Mouse (Mus musculus) cerebellum, adult 2 months (tissue): ENCODE results near the gene Ptgr2. TPM values are rescaled to one million over a fixed set of nuclear protein-coding genes. Genes with fewer than 3 reads are reported as not detected.
A peak's percentile ranks its signal among the peaks of the same experiment; 100 is the strongest.
"Not testable (repeated sequence)": the region's sequence is repeated elsewhere in the genome, so short reads cannot be mapped to it uniquely, and the experiment has no call there.

Source experiments
- DNase-seq, 2 experiments: peaks; one replicate each; pipeline ENCODE4 v3.0.0; 2021
- H3K27ac ChIP-seq: fragments of 200-500 bp; 2 replicates; pipeline ENCODE4 v1.5.1; 2012; ENCODE audit warnings: low read length, control low read depth, inconsistent platforms; ENCODE audit not compliant: insufficient read depth
- H3K27me3 ChIP-seq: fragments of 200-500 bp; 2 replicates; pipeline ENCODE4 v1.6.1; 2012; ENCODE audit warnings: inconsistent platforms, mild to moderate bottlenecking, low read length, moderate library complexity; ENCODE audit not compliant: control insufficient read depth, insufficient read depth
- H3K4me1 ChIP-seq: fragments of 200-500 bp; 2 replicates; pipeline ENCODE4 v1.6.1; 2011; ENCODE audit warnings: low read length; ENCODE audit not compliant: control insufficient read depth, insufficient read depth
- H3K4me3 ChIP-seq: fragments of 200-500 bp; replicated peaks from 2 replicates; pipeline ENCODE3; 2011; ENCODE audit warnings: mild to moderate bottlenecking, low read depth, low read length, control low read depth; ENCODE audit not compliant: insufficient read depth
- CTCF ChIP-seq: fragments of 200-500 bp; IDR thresholded peaks from 2 replicates; pipeline ENCODE4 v1.5.1; 2011; ENCODE audit warnings: low read depth, mild to moderate bottlenecking, control low read depth, low read length, moderate library complexity, borderline replicate concordance; ENCODE audit not compliant: insufficient read depth
- POLR2A ChIP-seq: fragments of 200-500 bp; IDR thresholded peaks from 2 replicates; pipeline ENCODE4 v1.6.1; 2011; ENCODE audit warnings: low read length, control low read depth, borderline replicate concordance; ENCODE audit not compliant: insufficient read depth
- WGBS: fragments of 180-500 bp; shearing (Covaris S2); methylation state at CpG from one replicate; pipeline ENCODE4 v1.1.7; 2018; 5-methylcytosine and 5-hydroxymethylcytosine counted together
- polyA plus RNA-seq: library from polyadenylated mRNA; depleted of rRNA; stranded (reverse); fragments of >200 nt; gene quantifications from 2 replicates; pipeline ENCODE4 v1.2.3, GENCODE M21; 2012; rRNA removed

The Ptgr2 gene
- 28.8 and 30.2 TPM in 2 replicates for polyA plus RNA-seq

DNA sequence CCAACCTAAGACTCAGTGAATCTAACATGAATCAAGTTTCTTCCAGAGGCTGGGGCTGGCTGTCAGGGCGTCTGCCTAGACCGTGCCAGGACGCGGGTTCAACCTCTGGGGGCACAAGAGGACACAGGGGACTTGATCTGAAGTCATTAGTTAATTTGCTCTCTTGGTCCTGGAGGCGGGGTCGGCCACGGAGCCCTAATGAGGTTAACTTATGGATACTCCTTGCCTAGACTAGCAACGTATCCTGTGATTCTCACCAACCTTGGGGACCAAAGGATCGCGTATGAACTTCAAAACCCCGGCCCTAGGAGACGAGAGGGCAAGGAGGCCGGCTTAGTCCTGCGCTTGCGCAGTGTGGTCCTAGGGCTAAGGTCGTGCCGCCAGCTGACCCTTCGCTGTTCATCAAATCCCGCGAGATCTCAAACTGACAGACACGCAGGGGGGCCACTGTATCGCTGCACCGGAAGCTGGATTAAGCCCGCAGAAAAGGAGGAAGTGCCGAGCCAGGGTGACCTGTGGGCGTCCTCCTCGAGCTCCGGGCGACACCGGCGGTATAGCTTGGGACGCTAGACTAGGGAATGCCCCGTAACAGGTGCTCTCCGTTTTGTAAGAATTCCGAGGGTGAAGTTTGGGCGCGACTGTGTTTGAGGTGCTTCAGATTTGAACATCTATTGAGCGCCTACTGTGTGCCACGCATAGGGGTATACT, at the start of gene Ptgr2:
TSS of gene Ptgr2 (plus strand) at position 348 of the 708 bp plus-strand sequence.
- peak; percentile 86 for TF ChIP-seq POLR2A
- TF ChIP-seq CTCF, result no peak
- peak within 1 kb of the TSS; percentile 62 for H3K4me3 ChIP-seq
- under 1% methylated on average over 39 of the region's 39 CpGs for whole genome bisulfite sequencing
- peak; percentile 85 to 91 for DNase-seq
- H3K27ac ChIP-seq, result peak within 1 kb of the TSS; percentile 39; the same call in 1 of the 2 replicates
- H3K27me3 ChIP-seq, result no peaks in the 10 kb centered on the region
- H3K4me1 ChIP-seq, result 0 out of 2 replicates have a peak, but pooled peaks cover 3% of the 10 kb centered on the region

- TF ChIP-seq CTCF (no peak), POLR2A (no peak)
- 98% methylated on average over 6 of the region's 6 CpGs for WGBS
- no peak overlapping the region for H3K27ac ChIP-seq
- no peaks in the 10 kb centered on the region; the same call in 1 of the 2 replicates for H3K27me3 ChIP-seq
- no peak for DNase-seq
- no peaks in the 10 kb centered on the region for H3K4me1 ChIP-seq
- H3K4me3 ChIP-seq, result no peak overlapping the region
Observed at GRCm38 (mm10) chr12:84235577-84235976, 49.5 kb upstream of the Ptgr2 start.

- no peak overlapping the region for H3K4me3 ChIP-seq
- DNase-seq, result no peak
- no peak overlapping the region for H3K27ac ChIP-seq
- 83% methylated on average over 10 of the region's 10 CpGs for WGBS
- no peak for TF ChIP-seq POLR2A
- no peak for TF ChIP-seq CTCF
- no peaks in the 10 kb centered on the region for H3K4me1 ChIP-seq
- H3K27me3 ChIP-seq, result no peaks in the 10 kb centered on the region; the same call in 1 of the 2 replicates
Observed at GRCm38 (mm10) chr12:84235981-84236752, 48.9 kb upstream of the Ptgr2 start.

GRCm38 (mm10) chr12:84237036-84237435, 48.0 kb upstream of the Ptgr2 start:
- H3K27me3 ChIP-seq, H3K4me1 ChIP-seq, H3K4me3 ChIP-seq, DNase-seq, H3K27ac ChIP-seq: not testable (repeated sequence)
- 91% methylated on average over 5 of the region's 5 CpGs for WGBS

- DNase-seq, result no peak
- no peak overlapping the region for H3K27ac ChIP-seq
- 81% methylated on average over 7 of the region's 7 CpGs for whole genome bisulfite sequencing
- no peaks in the 10 kb centered on the region for H3K4me1 ChIP-seq
- H3K4me3 ChIP-seq, result no peak overlapping the region
- H3K27me3 ChIP-seq, result no peaks in the 10 kb centered on the region
- TF ChIP-seq CTCF (no peak), POLR2A (no peak)
Observed at GRCm38 (mm10) chr12:84243076-84243770, 41.8 kb upstream of the Ptgr2 start.

- H3K27ac ChIP-seq, result no peak overlapping the region
- WGBS, result 66% methylated on average over 5 of the region's 5 CpGs
- H3K4me3 ChIP-seq, result no peak overlapping the region
- no peak for DNase-seq
- H3K4me1 ChIP-seq, result no peaks in the 10 kb centered on the region
- no peaks in the 10 kb centered on the region for H3K27me3 ChIP-seq
- TF ChIP-seq POLR2A, result no peak
- no peak for TF ChIP-seq CTCF
Observed at GRCm38 (mm10) chr12:84245683-84246082, 39.3 kb upstream of the Ptgr2 start.

DNA sequence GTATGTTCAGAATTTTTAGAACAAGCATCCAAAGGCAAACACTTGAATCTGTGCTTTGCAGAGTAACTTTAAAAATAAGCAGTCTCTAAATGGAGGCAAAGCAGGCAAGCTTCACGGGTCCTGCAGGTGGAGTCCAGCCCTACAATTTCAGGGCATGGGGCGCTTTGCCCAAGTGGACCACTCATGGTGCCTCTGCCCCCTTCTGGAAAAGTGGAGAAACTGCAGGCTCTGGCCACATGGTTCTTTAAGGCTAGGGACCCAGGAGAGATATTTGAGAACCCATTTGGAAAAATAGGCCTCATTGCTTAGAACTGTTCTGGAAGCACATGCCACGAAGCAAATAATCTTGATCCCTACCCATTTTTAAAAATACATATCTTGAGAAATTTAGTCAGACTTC, 35.8 kb upstream of the Ptgr2 start:
- no peaks in the 10 kb centered on the region for H3K4me1 ChIP-seq
- no peaks in the 10 kb centered on the region for H3K27me3 ChIP-seq
- 13% methylated on average over 3 of the region's 3 CpGs for WGBS
- DNase-seq, result peak; percentile 53 to 58
- TF ChIP-seq POLR2A (no peak), CTCF (peak; percentile 84)
- H3K4me3 ChIP-seq, result no peak overlapping the region
- no peak overlapping the region for H3K27ac ChIP-seq
